Mouse (Mus musculus): ENCODE results near the gene Gpr65. TPM values are rescaled to one million over a fixed set of nuclear protein-coding genes. Genes with fewer than 3 reads are reported as not detected.

Gpr65 gene
- polyA plus RNA-seq, 1 experiment from 2014 or later, result 0.44 TPM

Other genes with a start within 250 kb of the Gpr65 start
- gene Galc, start 9.2 kb upstream of the Gpr65 start, polyA plus RNA-seq (2015; fragmentation: Nextera tagmentation; extraction: Ambion mirVana), result 11.3 and 12.5 TPM in 2 replicates